Mouse (Mus musculus) forebrain, embryonic 14.5 days (tissue): Measurements from ENCODE around the gene Tmprss6. TPM values are rescaled to one million over a fixed set of nuclear protein-coding genes. Genes with fewer than 3 reads are reported as not detected.

ENCODE experiments used
- ATAC-seq: fragments of 200-750 bp; cut with Nextera tagmentation; 2 replicates; pipeline ENCODE4 v1.8.0; 2017; ENCODE audit warnings: mild to moderate bottlenecking, moderate library complexity
- DNase-seq: peaks from one replicate; pipeline ENCODE4 v3.0.0-alpha.2; 2015; ENCODE audit warnings: low spot score
- H3K27ac ChIP-seq: fragments of 300-500 bp; sonication (generic); 2 replicates; pipeline ENCODE4 v1.5.1; 2014; ENCODE audit warnings: low read depth, mild to moderate bottlenecking, control low read depth, low read length, moderate library complexity
- H3K27me3 ChIP-seq: fragments of 300-500 bp; sonication (generic); replicated peaks from 2 replicates; pipeline ENCODE4 v1.6.1; 2014; ENCODE audit warnings: low read length, control low read depth, mixed read lengths; ENCODE audit not compliant: control insufficient read depth, insufficient read depth
- H3K36me3 ChIP-seq: fragments of 300-500 bp; sonication (generic); 2 replicates; pipeline ENCODE4 v1.6.1; 2014; ENCODE audit warnings: low read length, control low read depth; ENCODE audit not compliant: control insufficient read depth, insufficient read depth
- H3K4me1 ChIP-seq: fragments of 300-500 bp; sonication (generic); 2 replicates; pipeline ENCODE4 v1.6.1; 2014; ENCODE audit warnings: antibody characterized with exemption, low read length, control low read depth; ENCODE audit not compliant: control insufficient read depth, insufficient read depth
- H3K4me2 ChIP-seq: fragments of 300-500 bp; sonication (generic); 2 replicates; pipeline ENCODE4 v1.6.1; 2014; ENCODE audit warnings: mild to moderate bottlenecking, control low read depth, low read length
- H3K4me3 ChIP-seq: fragments of 300-500 bp; sonication (generic); 2 replicates; pipeline ENCODE4 v1.5.1; 2014; ENCODE audit warnings: low read depth, low read length, control low read depth
- H3K9ac ChIP-seq: fragments of 300-500 bp; sonication (generic); 2 replicates; pipeline ENCODE4 v1.6.1; 2014; ENCODE audit warnings: mild to moderate bottlenecking, low read length, control low read depth, moderate library complexity
- H3K9me3 ChIP-seq: fragments of 300-500 bp; sonication (generic); replicated peaks from 2 replicates; pipeline ENCODE4 v1.6.1; 2016; ENCODE audit warnings: low read length, control low read depth, mixed read lengths; ENCODE audit not compliant: control insufficient read depth
- WGBS: fragments of 180-500 bp; shearing (Covaris S2); extraction: QIAGEN DNeasy Blood & Tissue Kit; methylation state at CpG from one replicate; pipeline ENCODE4 v1.1.7; 2014; 5-methylcytosine and 5-hydroxymethylcytosine counted together
- polyA plus RNA-seq: library from polyadenylated mRNA; unstranded; fragments of >200 nt; fragmentation: Nextera tagmentation; extraction: Ambion mirVana; gene quantifications from 2 replicates; pipeline ENCODE4 v1.2.1, GENCODE M21; 2014

The Tmprss6 gene
- polyA plus RNA-seq, 1 experiment from 2014 or later = 0.20 TPM

- no peak overlapping the region for H3K27ac ChIP-seq
- H3K4me3 ChIP-seq = no peak overlapping the region
- H3K36me3 ChIP-seq = no peaks in the 10 kb centered on the region
- H3K4me1 ChIP-seq = no peaks in the 10 kb centered on the region
- ATAC-seq = no peak
- no peaks in the 10 kb centered on the region for H3K9me3 ChIP-seq
- peak; percentile 15 for DNase-seq
- H3K9ac ChIP-seq = no peak overlapping the region
- no peaks in the 10 kb centered on the region for H3K27me3 ChIP-seq
- 30% methylated on average over 6 of the region's 6 CpGs for WGBS
- H3K4me2 ChIP-seq = no peak overlapping the region
Measured at GRCm38 (mm10) chr15:78466809-78467208, 1.6 kb downstream of the Tmprss6 start.

DNA sequence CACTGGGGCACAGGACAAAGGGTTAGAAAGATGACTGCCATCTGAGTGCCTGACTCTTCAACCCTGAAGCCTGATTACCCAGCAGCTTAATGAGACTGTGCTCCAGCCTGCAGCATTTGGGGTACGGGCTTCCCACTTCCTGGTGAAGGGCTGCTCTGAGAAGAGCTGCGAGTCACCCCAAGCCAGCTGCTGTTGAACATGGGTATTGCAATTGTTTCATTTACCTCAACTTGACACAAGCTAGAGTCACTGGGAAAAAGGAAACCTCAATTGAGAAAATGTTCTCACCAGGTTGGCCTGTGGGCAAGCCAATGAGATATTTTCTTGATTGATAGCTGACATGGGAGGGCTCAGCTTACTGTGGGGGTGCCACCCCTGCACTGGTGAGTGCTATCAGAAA lies 5.5 kb downstream of the Tmprss6 start:
- Histone ChIP-seq H3K4me1 (no peaks in the 10 kb centered on the region), H3K4me2 (no peak overlapping the region), H3K27me3 (no peaks in the 10 kb centered on the region), H3K4me3 (no peak overlapping the region), H3K36me3 (no peaks in the 10 kb centered on the region), H3K27ac (no peak overlapping the region), H3K9me3 (no peaks in the 10 kb centered on the region), H3K9ac (no peak overlapping the region)
- no peak for ATAC-seq
- WGBS = 80% methylated on average over 2 of the region's 2 CpGs
- no peak for DNase-seq

DNA sequence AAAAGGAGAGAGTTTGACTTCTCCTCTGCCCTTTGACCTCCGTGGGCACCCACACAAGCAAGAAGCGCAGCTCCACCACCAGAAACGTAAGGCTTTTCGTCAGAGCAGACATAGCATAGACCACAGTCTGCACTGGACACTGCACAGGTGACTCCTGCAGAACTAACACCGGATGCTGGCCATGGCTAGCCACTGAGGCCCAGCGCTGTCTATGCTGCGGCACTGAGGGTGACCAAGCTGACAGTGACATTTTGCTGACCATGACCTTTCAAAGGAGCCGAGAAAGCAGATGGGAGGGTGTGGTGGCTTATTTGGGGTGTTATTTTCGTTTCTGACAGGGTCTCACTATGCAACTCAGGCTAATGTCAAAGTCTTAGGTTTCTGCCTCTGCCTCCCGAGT lies 11.2 kb downstream of the Tmprss6 start:
- Histone ChIP-seq H3K4me2 (no peak overlapping the region), H3K27me3 (no peaks in the 10 kb centered on the region), H3K36me3 (no peaks in the 10 kb centered on the region), H3K4me3 (no peak overlapping the region), H3K9ac (no peak overlapping the region), H3K27ac (no peak overlapping the region), H3K4me1 (no peaks in the 10 kb centered on the region), H3K9me3 (no peaks in the 10 kb centered on the region)
- WGBS = 82% methylated on average over 10 of the region's 10 CpGs
- no peak for DNase-seq
- no peak for ATAC-seq

DNA sequence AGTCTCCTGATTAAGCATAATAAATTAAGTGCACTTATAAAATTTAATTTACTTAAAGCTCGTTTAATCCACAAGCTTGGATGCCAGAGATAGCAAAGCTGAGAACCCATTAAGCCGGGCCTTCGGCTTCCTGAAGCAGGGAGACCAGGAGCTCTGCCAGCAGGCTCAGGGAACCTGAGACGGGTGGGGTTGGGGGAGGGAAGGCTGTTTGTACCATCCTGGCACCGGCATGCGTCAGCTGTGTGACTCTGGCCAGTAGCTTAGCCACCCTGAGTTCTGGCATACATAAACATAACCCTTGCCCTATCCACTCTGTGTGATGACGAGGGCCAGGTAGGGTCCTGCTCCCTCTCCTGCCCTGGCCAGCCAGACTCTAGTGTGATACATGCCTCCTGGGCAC lies 12.4 kb downstream of the Tmprss6 start:
- DNase-seq (no peak), ATAC-seq (no peak)
- 42% methylated on average over 7 of the region's 7 CpGs for WGBS

GRCm38 (mm10) chr15:78455168-78455567 lies 13.3 kb downstream of the Tmprss6 start:
- Histone ChIP-seq H3K27me3 (no peaks in the 10 kb centered on the region), H3K36me3 (no peaks in the 10 kb centered on the region), H3K27ac (no peak overlapping the region), H3K4me3 (no peak overlapping the region), H3K9ac (no peak overlapping the region), H3K9me3 (no peaks in the 10 kb centered on the region), H3K4me2 (no peak overlapping the region), H3K4me1 (no peaks in the 10 kb centered on the region)
- DNase-seq (no peak), ATAC-seq (no peak)
- 63% methylated on average over 4 of the region's 4 CpGs for WGBS

More for the DNA sequence above, 12.4 kb downstream of the Tmprss6 start:
- Histone ChIP-seq H3K36me3 (no peaks in the 10 kb centered on the region), H3K4me2 (no peak overlapping the region), H3K4me1 (no peaks in the 10 kb centered on the region), H3K4me3 (no peak overlapping the region), H3K27ac (no peak overlapping the region), H3K27me3 (no peaks in the 10 kb centered on the region), H3K9me3 (no peaks in the 10 kb centered on the region), H3K9ac (no peak overlapping the region)

DNA sequence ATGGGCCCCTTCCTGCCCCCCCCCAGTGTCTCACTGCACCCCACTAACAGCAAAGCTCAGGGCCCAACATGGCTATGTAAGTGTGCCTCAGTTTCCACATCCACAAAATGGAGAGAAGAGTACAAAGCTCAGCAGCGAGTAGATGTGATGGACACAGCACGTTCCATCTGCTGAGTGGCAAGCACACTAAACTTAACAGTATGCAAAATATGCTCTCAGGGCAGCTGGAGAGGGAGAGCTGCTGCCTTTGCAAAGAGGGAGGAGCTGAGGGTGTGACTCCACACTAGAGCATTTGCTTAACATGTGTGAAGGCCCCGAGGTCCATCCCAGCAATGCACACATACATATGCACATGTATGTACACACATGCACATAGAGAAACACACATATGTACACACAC lies 15.5 kb downstream of the Tmprss6 start:
- H3K36me3 ChIP-seq = no peaks in the 10 kb centered on the region
- no peak for ATAC-seq
- H3K4me1 ChIP-seq = no peaks in the 10 kb centered on the region
- H3K4me2 ChIP-seq = no peak overlapping the region
- H3K27ac ChIP-seq = no peak overlapping the region
- DNase-seq = no peak
- no peak overlapping the region for H3K9ac ChIP-seq
- no peaks in the 10 kb centered on the region for H3K9me3 ChIP-seq
- H3K4me3 ChIP-seq = no peak overlapping the region
- no peaks in the 10 kb centered on the region for H3K27me3 ChIP-seq
- WGBS = 74% methylated on average over 3 of the region's 3 CpGs

- no peak overlapping the region for H3K9ac ChIP-seq
- no peak for DNase-seq
Measured at GRCm38 (mm10) chr15:78451201-78451600, 17.2 kb downstream of the Tmprss6 start.

DNA sequence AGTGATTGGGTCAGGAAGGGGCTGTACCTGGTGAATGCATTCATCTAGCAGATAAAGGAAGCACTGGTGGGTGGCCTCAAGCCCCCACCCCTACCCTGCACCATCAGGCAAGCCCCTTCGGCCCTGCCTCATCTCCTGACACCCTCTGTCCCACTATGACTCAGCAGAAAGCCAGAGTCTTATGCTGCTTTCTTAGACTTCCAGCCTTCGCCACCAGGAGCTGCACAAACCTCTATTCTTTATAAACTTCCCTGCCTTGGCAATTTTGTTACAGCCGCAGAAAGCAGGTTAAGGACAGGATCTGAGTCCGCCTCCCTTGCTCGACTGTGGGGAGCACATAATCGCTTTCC lies 18.0 kb downstream of the Tmprss6 start:
- no peak for DNase-seq
- H3K27ac ChIP-seq = no peak overlapping the region
- H3K4me1 ChIP-seq = 0 out of 2 replicates have a peak, but pooled peaks cover 2% of the 10 kb centered on the region
- no peak overlapping the region for H3K4me3 ChIP-seq
- no peaks in the 10 kb centered on the region for H3K27me3 ChIP-seq
- no peak for ATAC-seq
- no peak overlapping the region for H3K9ac ChIP-seq
- H3K4me2 ChIP-seq = no peak overlapping the region
- WGBS = 79% methylated on average over 6 of the region's 6 CpGs
- no peaks in the 10 kb centered on the region for H3K36me3 ChIP-seq
- no peaks in the 10 kb centered on the region for H3K9me3 ChIP-seq

More at GRCm38 (mm10) chr15:78451201-78451600, 17.2 kb downstream of the Tmprss6 start:
- Histone ChIP-seq H3K9me3 (no peaks in the 10 kb centered on the region), H3K27ac (no peak overlapping the region), H3K4me3 (no peak overlapping the region), H3K27me3 (no peaks in the 10 kb centered on the region), H3K36me3 (no peaks in the 10 kb centered on the region), H3K4me2 (no peak overlapping the region), H3K4me1 (0 out of 2 replicates have a peak, but pooled peaks cover 2% of the 10 kb centered on the region)
- no peak for ATAC-seq
- WGBS = 74% methylated on average over 2 of the region's 2 CpGs

DNA sequence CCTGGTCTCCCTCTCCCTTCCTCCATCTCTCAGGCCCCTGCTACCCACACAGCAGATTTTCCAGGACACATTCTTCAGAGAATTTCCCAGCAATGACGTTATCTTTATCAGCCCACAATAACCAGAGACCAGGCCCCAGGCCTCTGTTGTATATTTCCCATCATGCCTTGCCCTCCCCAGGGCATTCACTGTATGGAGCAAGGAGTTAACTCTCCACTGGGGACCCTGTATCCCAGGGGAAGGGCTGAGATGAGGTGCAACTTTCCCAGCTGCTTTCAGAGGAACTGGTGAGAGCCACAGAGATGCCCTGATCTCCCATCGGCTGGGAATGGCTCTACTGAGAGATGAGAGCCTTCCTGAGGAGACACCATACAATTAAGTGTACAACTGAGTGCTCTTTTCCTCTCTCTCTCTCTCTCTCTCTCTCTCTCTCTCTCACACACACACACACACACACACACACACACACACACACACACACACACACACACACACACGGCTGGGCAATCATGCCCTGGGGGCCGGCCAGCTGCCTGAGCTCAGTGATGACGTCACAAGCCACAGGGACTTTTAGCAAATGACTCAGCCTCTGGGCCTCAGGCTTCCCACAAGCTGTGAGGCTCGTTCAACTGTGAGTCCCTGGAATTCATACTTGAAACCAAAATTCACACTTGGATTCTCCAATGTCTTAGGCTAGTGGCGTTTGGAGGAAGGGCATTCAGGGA lies 18.6 kb downstream of the Tmprss6 start:
- WGBS = 36% methylated on average over 7 of the region's 7 CpGs
- Histone ChIP-seq H3K9ac (no peak overlapping the region), H3K4me1 (0 out of 2 replicates have a peak, but pooled peaks cover 2% of the 10 kb centered on the region), H3K27me3 (no peaks in the 10 kb centered on the region), H3K4me2 (no peak overlapping the region), H3K36me3 (no peaks in the 10 kb centered on the region), H3K27ac (no peak overlapping the region), H3K4me3 (no peak overlapping the region), H3K9me3 (no peaks in the 10 kb centered on the region)
- peak; percentile 51 for DNase-seq
- no peak for ATAC-seq
